Mouse (Mus musculus) kidney, embryonic 14.5 days (tissue): Measurements from ENCODE around the gene Cwc25. TPM values are rescaled to one million over a fixed set of nuclear protein-coding genes. Genes with fewer than 3 reads are reported as not detected.
"Not testable (repeated sequence)": the region's sequence is repeated elsewhere in the genome, so short reads cannot be mapped to it uniquely, and the experiment has no call there.

Experiments
- ATAC-seq: fragments of 200-750 bp; cut with Nextera tagmentation; 2 replicates; pipeline ENCODE4 v1.8.0; 2017; ENCODE audit warnings: moderate number of reproducible peaks, mild to moderate bottlenecking, moderate TSS enrichment, moderate library complexity; ENCODE audit not compliant: low FRiP score, low TSS enrichment
- H3K27ac ChIP-seq: fragments of 300-500 bp; sonication (generic); 2 replicates; pipeline ENCODE4 v1.5.1; 2014; ENCODE audit warnings: low read depth, mild to moderate bottlenecking, low read length, moderate library complexity, mixed read lengths
- H3K27me3 ChIP-seq: fragments of 300-500 bp; sonication (generic); 2 replicates; pipeline ENCODE4 v1.6.1; 2014; ENCODE audit warnings: mild to moderate bottlenecking, low read length; ENCODE audit not compliant: control insufficient read depth, insufficient read depth
- H3K36me3 ChIP-seq: fragments of 300-500 bp; sonication (generic); 2 replicates; pipeline ENCODE4 v1.6.1; 2014; ENCODE audit warnings: low read length, mixed read lengths; ENCODE audit not compliant: control insufficient read depth, insufficient read depth
- H3K4me1 ChIP-seq: fragments of 300-500 bp; sonication (generic); 2 replicates; pipeline ENCODE4 v1.6.1; 2014; ENCODE audit warnings: low read length, mixed read lengths; ENCODE audit not compliant: control insufficient read depth, insufficient read depth
- H3K4me2 ChIP-seq: fragments of 300-500 bp; sonication (generic); replicated peaks from 2 replicates; pipeline ENCODE4 v1.6.1; 2014; ENCODE audit warnings: low read depth, mild to moderate bottlenecking, low read length
- H3K4me3 ChIP-seq: fragments of 300-500 bp; sonication (generic); 2 replicates; pipeline ENCODE4 v1.5.1; 2014; ENCODE audit warnings: mild to moderate bottlenecking, low read length
- H3K9ac ChIP-seq: fragments of 300-500 bp; sonication (generic); 2 replicates; pipeline ENCODE4 v1.6.1; 2014; ENCODE audit warnings: low read depth, mild to moderate bottlenecking, low read length, moderate library complexity
- H3K9me3 ChIP-seq: fragments of 300-500 bp; sonication (generic); 2 replicates; pipeline ENCODE4 v1.6.1; 2016; ENCODE audit warnings: low read length; ENCODE audit not compliant: control insufficient read depth
- WGBS: fragments of 180-500 bp; shearing (Covaris S2); extraction: QIAGEN DNeasy Blood & Tissue Kit; methylation state at CpG from one replicate; pipeline ENCODE4 v1.1.7; 2014; 5-methylcytosine and 5-hydroxymethylcytosine counted together
- polyA plus RNA-seq: library from polyadenylated mRNA; unstranded; fragments of >200 nt; fragmentation: Nextera tagmentation; extraction: Ambion mirVana; gene quantifications from 2 replicates; pipeline ENCODE4 v1.2.1, GENCODE M21; 2014

Cwc25 gene
- polyA plus RNA-seq, 1 experiment from 2014 or later = 13.7 TPM

- peaks cover 22% of the 10 kb centered on the region for H3K36me3 ChIP-seq
- not testable (repeated sequence) for H3K4me3 ChIP-seq, H3K4me2 ChIP-seq, ATAC-seq, H3K9ac ChIP-seq, H3K9me3 ChIP-seq, H3K27me3 ChIP-seq, H3K27ac ChIP-seq
- peaks cover 11% of the 10 kb centered on the region for H3K4me1 ChIP-seq
- 86% methylated on average over 5 of the region's 5 CpGs for WGBS
Observed at GRCm38 (mm10) chr11:97734810-97735209, 31.5 kb downstream of the Cwc25 start.

DNA sequence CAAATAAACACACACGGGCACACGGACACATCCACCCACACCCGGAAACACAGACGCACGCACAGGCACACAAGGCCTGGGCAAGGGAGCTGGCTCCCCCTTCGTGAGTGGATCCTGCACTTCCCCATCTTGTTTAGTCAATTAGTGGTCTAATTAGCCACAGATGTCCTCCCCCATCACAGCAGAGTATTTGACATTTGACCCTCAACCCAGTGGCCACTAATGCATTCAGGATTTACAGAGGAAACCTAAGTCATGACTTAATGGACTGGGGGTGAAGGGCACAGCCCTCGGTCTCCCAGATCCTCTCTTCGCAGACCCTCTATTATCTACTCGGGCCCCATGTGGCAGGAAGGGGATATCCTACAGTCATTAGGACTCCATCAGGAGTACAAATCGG, 32.7 kb downstream of the Cwc25 start:
- Histone ChIP-seq H3K9ac (no peak overlapping the region), H3K4me2 (no peak overlapping the region), H3K4me1 (peaks cover 7% of the 10 kb centered on the region; the same call in 1 of the 2 replicates), H3K36me3 (peaks cover 30% of the 10 kb centered on the region), H3K9me3 (no peaks in the 10 kb centered on the region), H3K4me3 (no peak overlapping the region), H3K27ac (no peak overlapping the region), H3K27me3 (no peaks in the 10 kb centered on the region)
- no peak for ATAC-seq
- WGBS = 16% methylated on average over 10 of the region's 10 CpGs

DNA sequence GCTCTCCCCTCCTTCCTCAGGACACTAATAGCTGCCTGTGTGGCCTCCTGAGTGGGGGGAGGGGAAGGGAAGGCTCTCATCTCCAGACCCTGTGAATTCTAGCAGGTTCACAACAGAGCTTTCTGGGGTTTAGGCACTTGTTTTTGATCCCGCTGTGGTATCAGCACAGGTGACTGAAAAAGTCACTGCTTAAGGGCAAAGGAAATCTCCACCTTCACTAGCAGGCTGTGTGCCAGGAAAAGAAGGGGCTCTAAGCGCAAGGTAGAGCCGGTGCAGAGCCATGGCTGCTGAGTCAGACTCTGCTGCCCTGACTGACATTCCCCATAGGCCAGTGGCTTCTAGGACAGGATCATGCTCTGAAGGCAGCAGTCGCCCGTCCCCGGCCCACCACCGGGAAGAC, 37.6 kb downstream of the Cwc25 start:
- no peak for ATAC-seq
- WGBS = 80% methylated on average over 7 of the region's 7 CpGs
- H3K27ac ChIP-seq = no peak overlapping the region
- H3K4me3 ChIP-seq = no peak overlapping the region
- H3K4me2 ChIP-seq = no peak overlapping the region
- no peaks in the 10 kb centered on the region for H3K9me3 ChIP-seq
- peaks cover under 1% of the 10 kb centered on the region; the same call in 1 of the 2 replicates for H3K4me1 ChIP-seq
- no peak overlapping the region for H3K9ac ChIP-seq
- peaks cover 67% of the 10 kb centered on the region for H3K36me3 ChIP-seq
- H3K27me3 ChIP-seq = no peaks in the 10 kb centered on the region

GRCm38 (mm10) chr11:97728311-97728710, 38.0 kb downstream of the Cwc25 start:
- 56% methylated on average over 7 of the region's 7 CpGs for WGBS
- no peak overlapping the region for H3K4me3 ChIP-seq
- H3K4me2 ChIP-seq = no peak overlapping the region
- no peak overlapping the region for H3K27ac ChIP-seq
- no peak for ATAC-seq
- H3K4me1 ChIP-seq = no peaks in the 10 kb centered on the region
- no peaks in the 10 kb centered on the region for H3K27me3 ChIP-seq
- H3K9me3 ChIP-seq = no peaks in the 10 kb centered on the region
- peaks cover 69% of the 10 kb centered on the region for H3K36me3 ChIP-seq
- no peak overlapping the region for H3K9ac ChIP-seq

- H3K4me1 ChIP-seq = no peaks in the 10 kb centered on the region
- no peak overlapping the region for H3K4me2 ChIP-seq
- no peak for ATAC-seq
- H3K9ac ChIP-seq = no peak overlapping the region
- no peaks in the 10 kb centered on the region for H3K9me3 ChIP-seq
- no peaks in the 10 kb centered on the region for H3K27me3 ChIP-seq
- no peak overlapping the region for H3K4me3 ChIP-seq
- H3K36me3 ChIP-seq = peaks cover 81% of the 10 kb centered on the region
- no peak overlapping the region for H3K27ac ChIP-seq
- 70% methylated on average over 7 of the region's 7 CpGs for WGBS
Observed at GRCm38 (mm10) chr11:97723709-97724108, 42.6 kb downstream of the Cwc25 start.

DNA sequence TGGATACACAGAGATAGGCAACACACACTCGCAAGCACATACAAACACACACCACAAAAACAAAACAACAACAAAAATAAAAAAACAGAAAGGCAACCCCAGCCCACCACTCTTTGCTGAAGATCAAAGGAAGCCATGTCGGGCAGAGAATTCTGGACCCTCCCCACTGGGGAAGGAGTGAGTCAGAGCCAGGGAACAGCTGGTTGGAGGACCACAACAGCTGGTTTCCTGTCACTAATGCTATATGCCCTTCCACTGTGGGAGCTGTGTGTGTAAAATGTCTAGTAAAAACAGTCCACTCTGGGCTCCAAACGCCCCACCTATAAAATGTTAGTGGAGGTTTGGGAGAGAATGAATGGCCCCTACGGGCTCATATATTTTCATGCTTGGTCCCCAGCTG, 45.0 kb downstream of the Cwc25 start:
- no peak overlapping the region for H3K4me3 ChIP-seq
- 90% methylated on average over 4 of the region's 4 CpGs for WGBS
- no peaks in the 10 kb centered on the region for H3K9me3 ChIP-seq
- no peaks in the 10 kb centered on the region for H3K4me1 ChIP-seq
- H3K27me3 ChIP-seq = no peaks in the 10 kb centered on the region
- H3K9ac ChIP-seq = no peak overlapping the region
- no peak for ATAC-seq
- H3K4me2 ChIP-seq = no peak overlapping the region
- H3K27ac ChIP-seq = no peak overlapping the region
- peaks cover 82% of the 10 kb centered on the region for H3K36me3 ChIP-seq

DNA sequence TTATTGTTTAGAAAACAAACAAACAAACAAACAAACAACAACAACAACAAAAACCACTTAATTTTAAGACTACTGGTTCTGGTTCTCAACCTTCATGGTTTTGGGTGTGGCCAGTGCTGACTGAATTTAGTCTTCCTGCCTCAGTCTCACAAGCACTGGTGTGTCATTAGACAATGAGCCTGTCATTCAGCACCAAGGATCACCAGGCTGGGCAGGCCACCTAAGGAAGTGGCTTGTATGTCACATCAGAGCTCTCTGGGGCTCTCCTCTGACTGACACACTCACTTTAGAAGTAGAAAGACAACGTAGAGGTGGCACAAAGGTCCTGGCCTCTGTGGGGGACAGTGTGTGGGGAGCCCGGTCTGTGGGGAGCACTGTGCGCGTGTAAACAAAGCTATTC, 47.3 kb downstream of the Cwc25 start:
- 87% methylated on average over 4 of the region's 4 CpGs for WGBS
- no peak for ATAC-seq
- H3K9ac ChIP-seq = no peak overlapping the region
- no peaks in the 10 kb centered on the region for H3K27me3 ChIP-seq
- H3K4me2 ChIP-seq = no peak overlapping the region
- H3K4me1 ChIP-seq = no peaks in the 10 kb centered on the region
- H3K9me3 ChIP-seq = no peaks in the 10 kb centered on the region
- H3K36me3 ChIP-seq = peaks cover 68% of the 10 kb centered on the region
- H3K27ac ChIP-seq = no peak overlapping the region
- no peak overlapping the region for H3K4me3 ChIP-seq

DNA sequence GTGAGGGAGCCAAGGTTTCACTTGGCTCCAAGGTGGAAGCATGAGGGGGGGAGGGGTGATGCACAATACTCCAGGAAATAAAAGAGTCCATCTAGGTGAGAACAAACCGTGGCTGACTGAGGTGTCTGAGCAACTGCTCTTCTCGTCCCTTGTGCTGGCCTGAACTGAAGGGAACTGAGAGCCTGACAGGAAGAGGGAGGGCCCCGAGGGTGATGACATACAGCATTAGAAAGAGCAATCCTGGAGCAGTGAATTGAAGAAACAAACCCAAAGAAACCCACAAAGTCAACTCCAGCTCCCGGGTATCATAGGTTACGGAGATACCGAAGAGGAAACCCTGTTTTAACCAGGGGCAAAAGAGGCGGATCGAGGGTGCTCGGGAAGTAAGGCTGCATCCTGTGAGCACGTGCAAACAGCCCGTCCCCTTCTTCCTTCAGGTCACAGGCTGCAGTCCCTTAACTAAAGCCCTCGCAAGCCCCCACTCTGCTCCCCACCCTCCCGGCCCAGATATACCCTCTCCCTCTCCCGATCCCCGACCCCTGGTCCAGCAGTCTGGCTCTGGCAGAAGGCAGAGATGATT, 48.0 kb downstream of the Cwc25 start:
- no peak overlapping the region for H3K4me2 ChIP-seq
- H3K27me3 ChIP-seq = no peaks in the 10 kb centered on the region
- H3K27ac ChIP-seq = no peak overlapping the region
- WGBS = 76% methylated on average over 15 of the region's 15 CpGs
- H3K9ac ChIP-seq = no peak overlapping the region
- peaks cover 68% of the 10 kb centered on the region for H3K36me3 ChIP-seq
- H3K4me3 ChIP-seq = no peak overlapping the region
- no peaks in the 10 kb centered on the region for H3K9me3 ChIP-seq
- H3K4me1 ChIP-seq = no peaks in the 10 kb centered on the region
- no peak for ATAC-seq

- Histone ChIP-seq H3K27me3 (no peaks in the 10 kb centered on the region), H3K36me3 (peaks cover 72% of the 10 kb centered on the region), H3K4me3 (no peak overlapping the region), H3K4me1 (no peaks in the 10 kb centered on the region), H3K9me3 (no peaks in the 10 kb centered on the region), H3K9ac (no peak overlapping the region), H3K4me2 (no peak overlapping the region), H3K27ac (no peak overlapping the region)
- no peak for ATAC-seq
- WGBS = 83% methylated on average over 26 of the region's 26 CpGs
Observed at GRCm38 (mm10) chr11:97717369-97718280, 48.7 kb downstream of the Cwc25 start.
